Comparison of ENCODE assay signal across 8 mouse cellular contexts in genomic region chr4:86885790-86886159, GRCm38 (mm10). TPM values are rescaled to one million over a fixed set of nuclear protein-coding genes. Genes with fewer than 3 reads are reported as not detected.
A peak's percentile ranks its signal among the peaks of the same experiment; 100 is the strongest.
DNase-seq lines count a peak whose midpoint lies in the region; ATAC-seq lines count a peak whose summit lies in the region.

No protein-coding gene starts in this region.

- H3K4me1 ChIP-seq in kidney, embryonic 15.5 days, result peaks cover 8% of the 10 kb centered on the region
- no peaks in the 10 kb centered on the region for H3K4me1 ChIP-seq in hindbrain, embryonic 15.5 days (replicated peaks)

- H3K27me3 ChIP-seq in kidney, embryonic 15.5 days, result no peaks in the 10 kb centered on the region
- H3K27me3 ChIP-seq in hindbrain, embryonic 15.5 days, result no peaks in the 10 kb centered on the region

- peak overlapping the region; percentile 54 for H3K4me2 ChIP-seq in kidney, embryonic 15.5 days
- H3K4me2 ChIP-seq in hindbrain, embryonic 15.5 days, result peak overlapping the region; percentile 39

- H3K36me3 ChIP-seq in kidney, embryonic 15.5 days, result peaks cover 8% of the 10 kb centered on the region; the same call in 1 of the 2 replicates
- H3K36me3 ChIP-seq in hindbrain, embryonic 15.5 days, result no peaks in the 10 kb centered on the region

- 37% methylated on average over 12 of the region's 12 CpGs for WGBS in kidney, embryonic 15.5 days
- WGBS in hindbrain, embryonic 15.5 days, result 64% methylated on average over 12 of the region's 12 CpGs

- no peaks in the 10 kb centered on the region for H3K9me3 ChIP-seq in kidney, embryonic 15.5 days (replicated peaks)
- H3K9me3 ChIP-seq in hindbrain, embryonic 15.5 days, result no peaks in the 10 kb centered on the region

- peak; percentile 43; the same call in 1 of the 2 replicates for ATAC-seq in kidney, embryonic 15.5 days (replicated peaks; ENCODE audit: low FRiP score)
- no peak for ATAC-seq in hindbrain, embryonic 15.5 days (ENCODE audit: low FRiP score, low read depth)
- ATAC-seq in megakaryocyte progenitor cell, adult 5-6 weeks (replicated peaks; ENCODE audit: poor library complexity), result peak; percentile 57

- peak overlapping the region; percentile 33 for H3K4me3 ChIP-seq in kidney, embryonic 15.5 days (replicated peaks)
- H3K4me3 ChIP-seq in hindbrain, embryonic 15.5 days, result peak overlapping the region; percentile 7; the same call in 1 of the 2 replicates

- DNase-seq in kidney, adult 8-10 months, result no peak
- peak; percentile 13 for DNase-seq in embryo, embryonic 11 days
- DNase-seq in right cerebral cortex, postnatal 10 days (ENCODE audit: low spot score in 2 of 2), result no peak
- DNase-seq in right cerebral cortex, adult 2 months (ENCODE audit: low spot score in 2 of 2), result no peak
- DNase-seq in ovary, adult 18-20 months (ENCODE audit: low spot score), result no peak

- H3K27ac ChIP-seq in kidney, embryonic 15.5 days, result peak overlapping the region; percentile 70
- no peak overlapping the region for H3K27ac ChIP-seq in hindbrain, embryonic 15.5 days (replicated peaks)

- peak overlapping the region; percentile 22; the same call in 1 of the 2 replicates for H3K9ac ChIP-seq in kidney, embryonic 15.5 days
- H3K9ac ChIP-seq in hindbrain, embryonic 15.5 days, result no peak overlapping the region

RNA-seq across cellular contexts. Expression of gene Acer2, which starts 11.6 kb away (rescaled TPM):
- 37.3 and 37.9 TPM in 2 replicates for polyA plus RNA-seq in kidney, embryonic 15.5 days (2015; fragmentation: Nextera tagmentation; extraction: Ambion mirVana)
- polyA plus RNA-seq in hindbrain, embryonic 15.5 days (2015; fragmentation: Nextera tagmentation; extraction: Ambion mirVana), result 18.0 and 20.2 TPM in 2 replicates
- total RNA-seq in megakaryocyte progenitor cell, adult 5-6 weeks (2015), result 0.84 and 2.2 TPM in 2 replicates
- 1.1 and 2.5 TPM in 2 replicates for total RNA-seq in megakaryocyte progenitor cell, adult 5-6 weeks (2017)

RNA-seq across cellular contexts. Expression of gene Rps6, which starts 28.6 kb away (rescaled TPM):
- 768 and 806 TPM in 2 replicates for polyA plus RNA-seq in kidney, embryonic 15.5 days (2015; fragmentation: Nextera tagmentation; extraction: Ambion mirVana)
- polyA plus RNA-seq in hindbrain, embryonic 15.5 days (2015; fragmentation: Nextera tagmentation; extraction: Ambion mirVana), result 374 and 396 TPM in 2 replicates
- 4,597 and 4,652 TPM in 2 replicates for total RNA-seq in megakaryocyte progenitor cell, adult 5-6 weeks (2015)
- 1,552 and 1,647 TPM in 2 replicates for total RNA-seq in megakaryocyte progenitor cell, adult 5-6 weeks (2017)
